18 mouse cellular contexts compared by ENCODE assay signal in genomic region chr15:84157530-84157929, GRCm38 (mm10). TPM values are rescaled to one million over a fixed set of nuclear protein-coding genes. Genes with fewer than 3 reads are reported as not detected.
"Had no signal": no experiment of that assay in that cellular context is flagged by ENCODE, and none has a peak within 500 bp of the region (broad histone marks: within the 10 kb centered on the region; RNA-seq: fewer than 3 reads in every experiment).

No protein-coding gene starts in this region.

RNA-seq across cellular contexts. Expression of gene Pnpla3, which starts 10.1 kb away (rescaled TPM):
- polyA plus RNA-seq: erythroblast, embryonic 14.5 days had no signal

RNA-seq across cellular contexts. Expression of gene Pnpla5, which starts 34.6 kb away (rescaled TPM):
- polyA plus RNA-seq: cortical plate, adult 2 months; embryonic facial prominence, embryonic 10.5 days; embryonic facial prominence, embryonic 11.5 days; embryonic facial prominence, embryonic 12.5 days; embryonic facial prominence, embryonic 13.5 days; embryonic facial prominence, embryonic 14.5 days; embryonic facial prominence, embryonic 15.5 days; erythroblast, embryonic 14.5 days; forebrain, embryonic 10.5 days; forebrain, embryonic 11.5 days; forebrain, embryonic 12.5 days; forebrain, embryonic 13.5 days; forebrain, embryonic 14.5 days; forebrain, embryonic 15.5 days; forebrain, embryonic 16.5 days; forebrain, postnatal 0 days; frontal cortex, adult 2 months; heart, adult 2 months had no signal

RNA-seq across cellular contexts. Expression of gene Sult4a1, which starts 52.0 kb away (rescaled TPM):
- polyA plus RNA-seq: erythroblast, embryonic 14.5 days had no signal
